Mouse (Mus musculus): ENCODE results near the gene Rcn3. TPM values are rescaled to one million over a fixed set of nuclear protein-coding genes. Genes with fewer than 3 reads are reported as not detected.

Gene Rcn3
- polyA plus RNA-seq, 1 experiment from 2014 or later = 245 TPM

GRCm38 (mm10) chr7:45091001-45091990 is 725 bp downstream of the Rcn3 start:
- peak; percentile 40 for ATAC-seq (ENCODE audit: insufficient number of reproducible peaks, low FRiP score, low TSS enrichment, low read depth)
- H3K27ac ChIP-seq (replicated peaks; ENCODE audit: low read depth, low read length) = peak overlapping the region; percentile 73; the same call in 1 of the 2 replicates
- 11% methylated on average over 35 of the region's 35 CpGs for WGBS

DNA sequence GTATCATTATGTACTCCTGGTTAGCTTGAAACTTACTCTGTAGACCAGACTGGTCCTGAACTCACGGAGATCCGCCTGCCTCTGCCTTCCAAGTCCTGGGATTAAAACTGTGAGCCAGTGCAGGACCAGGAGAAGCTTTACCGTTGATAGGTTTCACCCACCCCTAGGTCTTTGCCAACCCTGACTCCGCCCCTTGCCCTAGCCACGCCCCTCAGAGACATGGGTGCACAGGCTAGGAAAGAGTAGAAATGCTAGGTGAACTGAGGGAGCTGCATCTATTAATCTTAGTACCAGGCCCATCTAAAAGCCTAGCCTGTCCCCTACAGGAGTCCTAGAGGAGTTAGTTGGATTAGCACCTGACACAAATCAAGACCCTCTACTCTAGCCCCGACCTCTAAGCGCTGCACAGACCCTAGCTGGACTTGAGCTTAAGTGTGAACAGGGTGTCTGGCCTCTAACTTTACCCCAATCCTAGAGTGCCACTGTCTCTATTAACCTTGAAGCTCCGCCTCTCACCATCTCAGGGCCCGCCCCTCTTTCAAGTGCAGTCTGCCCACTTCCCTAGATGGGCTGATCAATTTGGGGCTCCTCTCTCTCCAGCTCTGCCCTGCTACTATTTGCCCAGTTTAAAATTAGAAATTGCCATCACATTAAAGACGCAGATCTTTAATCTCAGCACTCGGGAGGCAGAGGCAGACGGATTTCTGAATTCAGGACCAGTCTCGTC is 1.6 kb downstream of the Rcn3 start:
- Histone ChIP-seq H3K27me3 (ENCODE audit: control insufficient read depth, insufficient read depth, low read length) (no peaks in the 10 kb centered on the region), H3K9me3 (ENCODE audit: control insufficient read depth, low read length) (no peaks in the 10 kb centered on the region), H3K4me2 (ENCODE audit: low read depth, severe bottlenecking) (peak overlapping the region; percentile 72), H3K9ac (ENCODE audit: low read length) (no peak overlapping the region), H3K36me3 (ENCODE audit: control insufficient read depth, insufficient read depth, low read length) (peaks cover 19% of the 10 kb centered on the region), H3K4me1 (ENCODE audit: control insufficient read depth, insufficient read depth, low read length) (peaks cover 20% of the 10 kb centered on the region), H3K4me3 (ENCODE audit: low read depth, low read length) (peak overlapping the region; percentile 65), H3K27ac (replicated peaks; ENCODE audit: low read depth, low read length) (no peak overlapping the region)
- DNase-seq (ENCODE audit: low spot score) = no peak
- ATAC-seq (ENCODE audit: insufficient number of reproducible peaks, low FRiP score, low TSS enrichment, low read depth) = no peak
- 82% methylated on average over 13 of the region's 13 CpGs for WGBS

More at GRCm38 (mm10) chr7:45091001-45091990, 725 bp downstream of the Rcn3 start:
- peak overlapping the region; percentile 82 for H3K9ac ChIP-seq (ENCODE audit: low read length)
- peak; percentile 62 for DNase-seq (ENCODE audit: low spot score)
- no peaks in the 10 kb centered on the region for H3K27me3 ChIP-seq (ENCODE audit: control insufficient read depth, insufficient read depth, low read length)
- H3K9me3 ChIP-seq (ENCODE audit: control insufficient read depth, low read length) = no peaks in the 10 kb centered on the region
- peak overlapping the region; percentile 72 for H3K4me2 ChIP-seq (ENCODE audit: low read depth, severe bottlenecking)
- H3K4me1 ChIP-seq (ENCODE audit: control insufficient read depth, insufficient read depth, low read length) = peaks cover 20% of the 10 kb centered on the region
- peak overlapping the region; percentile 65 for H3K4me3 ChIP-seq (ENCODE audit: low read depth, low read length)
- H3K36me3 ChIP-seq (ENCODE audit: control insufficient read depth, insufficient read depth, low read length) = peaks cover 16% of the 10 kb centered on the region

DNA sequence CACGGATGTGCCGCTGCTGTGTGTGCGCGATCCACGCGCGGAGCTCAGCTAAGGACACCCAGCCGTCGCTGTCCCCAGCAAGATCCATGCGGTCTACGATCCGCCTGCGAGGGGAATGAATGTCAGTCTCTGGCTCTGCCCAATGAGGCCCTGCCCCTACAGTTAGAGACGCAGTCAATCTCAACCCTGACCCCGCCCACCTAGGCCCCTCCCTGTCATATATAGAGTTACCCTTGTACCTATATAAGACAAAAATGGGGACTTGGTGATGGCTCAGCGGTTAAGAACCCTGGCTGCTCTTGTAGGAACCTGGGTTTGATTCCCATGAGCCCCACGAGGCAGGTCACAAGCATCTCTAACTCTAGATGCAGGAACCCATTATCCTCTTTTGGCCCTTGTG is 3.4 kb downstream of the Rcn3 start:
- H3K4me1 ChIP-seq (ENCODE audit: control insufficient read depth, insufficient read depth, low read length) = peaks cover 13% of the 10 kb centered on the region
- peaks cover 23% of the 10 kb centered on the region for H3K36me3 ChIP-seq (ENCODE audit: control insufficient read depth, insufficient read depth, low read length)
- H3K27me3 ChIP-seq (ENCODE audit: control insufficient read depth, insufficient read depth, low read length) = no peaks in the 10 kb centered on the region
- no peak overlapping the region for H3K4me2 ChIP-seq (ENCODE audit: low read depth, severe bottlenecking)
- ATAC-seq (ENCODE audit: insufficient number of reproducible peaks, low FRiP score, low TSS enrichment, low read depth) = no peak
- 95% methylated on average over 17 of the region's 17 CpGs for WGBS
- H3K27ac ChIP-seq (replicated peaks; ENCODE audit: low read depth, low read length) = no peak overlapping the region
- no peak overlapping the region for H3K4me3 ChIP-seq (ENCODE audit: low read depth, low read length)
- H3K9me3 ChIP-seq (ENCODE audit: control insufficient read depth, low read length) = no peaks in the 10 kb centered on the region
- no peak overlapping the region for H3K9ac ChIP-seq (ENCODE audit: low read length)
- DNase-seq (ENCODE audit: low spot score) = no peak

- WGBS = 81% methylated on average over 4 of the region's 4 CpGs
- peaks cover 23% of the 10 kb centered on the region for H3K36me3 ChIP-seq (ENCODE audit: control insufficient read depth, insufficient read depth, low read length)
- no peak overlapping the region for H3K4me2 ChIP-seq (ENCODE audit: low read depth, severe bottlenecking)
- ATAC-seq (ENCODE audit: insufficient number of reproducible peaks, low FRiP score, low TSS enrichment, low read depth) (no peak), DNase-seq (ENCODE audit: low spot score) (no peak)
- no peak overlapping the region for H3K27ac ChIP-seq (replicated peaks; ENCODE audit: low read depth, low read length)
- H3K27me3 ChIP-seq (ENCODE audit: control insufficient read depth, insufficient read depth, low read length) = no peaks in the 10 kb centered on the region
- no peaks in the 10 kb centered on the region for H3K9me3 ChIP-seq (ENCODE audit: control insufficient read depth, low read length)
- peaks cover 10% of the 10 kb centered on the region; the same call in 1 of the 2 replicates for H3K4me1 ChIP-seq (ENCODE audit: control insufficient read depth, insufficient read depth, low read length)
- H3K4me3 ChIP-seq (ENCODE audit: low read depth, low read length) = no peak overlapping the region
- H3K9ac ChIP-seq (ENCODE audit: low read length) = no peak overlapping the region
These were observed 5.9 kb downstream of the Rcn3 start for GRCm38 (mm10) chr7:45086084-45086483.

GRCm38 (mm10) chr7:45083300-45083890 is 8.6 kb downstream of the Rcn3 start:
- Histone ChIP-seq H3K4me2 (ENCODE audit: low read depth, severe bottlenecking) (no peak overlapping the region), H3K27ac (replicated peaks; ENCODE audit: low read depth, low read length) (no peak overlapping the region), H3K9me3 (ENCODE audit: control insufficient read depth, low read length) (no peaks in the 10 kb centered on the region), H3K9ac (ENCODE audit: low read length) (no peak overlapping the region; the same call in 1 of the 2 replicates), H3K4me3 (ENCODE audit: low read depth, low read length) (no peak overlapping the region), H3K27me3 (ENCODE audit: control insufficient read depth, insufficient read depth, low read length) (no peaks in the 10 kb centered on the region), H3K4me1 (ENCODE audit: control insufficient read depth, insufficient read depth, low read length) (0 out of 2 replicates have a peak, but pooled peaks cover 6% of the 10 kb centered on the region), H3K36me3 (ENCODE audit: control insufficient read depth, insufficient read depth, low read length) (peaks cover 20% of the 10 kb centered on the region)
- no peak for DNase-seq (ENCODE audit: low spot score)
- no peak for ATAC-seq (ENCODE audit: insufficient number of reproducible peaks, low FRiP score, low TSS enrichment, low read depth)
- 84% methylated on average over 22 of the region's 22 CpGs for WGBS

DNA sequence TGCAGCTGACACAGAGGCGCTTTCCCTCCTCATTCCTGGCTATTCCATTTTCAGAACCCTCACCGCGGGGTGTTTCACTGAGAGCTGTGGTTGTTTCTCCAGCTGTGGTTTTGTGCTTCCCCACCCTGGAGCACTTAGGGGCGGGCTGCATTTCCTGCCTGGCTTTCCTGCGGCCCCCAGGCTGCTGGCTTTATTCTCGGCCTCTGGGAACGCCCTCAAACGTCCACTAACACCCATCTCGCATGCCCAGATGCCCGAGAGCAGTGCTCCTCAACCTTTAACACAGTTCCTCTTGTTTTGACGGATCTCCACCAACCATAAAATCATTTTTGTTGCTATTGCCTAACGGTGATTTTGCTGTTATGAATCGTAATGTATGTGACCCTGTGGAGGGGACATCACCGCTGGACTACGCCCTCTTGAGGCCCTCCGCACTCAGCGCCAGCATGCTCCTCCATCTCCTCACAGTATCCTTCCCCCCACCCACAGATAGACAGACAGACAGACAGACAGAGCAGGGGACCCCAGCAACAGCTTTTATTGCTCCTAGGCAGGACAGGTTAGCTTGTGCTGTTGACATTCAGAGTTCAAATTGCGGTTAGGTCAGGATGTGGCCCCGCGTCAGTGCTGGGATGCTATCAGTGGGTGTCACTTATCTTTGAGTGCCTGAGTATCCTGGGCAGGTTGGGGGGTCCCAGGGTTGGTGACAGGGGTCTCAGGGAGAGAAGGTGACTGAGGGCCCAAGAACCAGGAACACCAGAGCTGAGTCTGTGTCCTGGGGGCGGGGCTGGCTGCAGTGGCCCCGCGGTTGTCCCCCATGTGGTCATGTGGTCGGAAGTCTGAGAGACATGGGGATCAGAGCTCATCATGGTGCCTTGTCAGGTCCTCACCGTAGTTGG is 9.4 kb downstream of the Rcn3 start:
- Histone ChIP-seq H3K9me3 (ENCODE audit: control insufficient read depth, low read length) (no peaks in the 10 kb centered on the region), H3K27me3 (ENCODE audit: control insufficient read depth, insufficient read depth, low read length) (no peaks in the 10 kb centered on the region), H3K4me3 (ENCODE audit: low read depth, low read length) (no peak overlapping the region), H3K9ac (ENCODE audit: low read length) (peak overlapping the region; percentile 22), H3K4me1 (ENCODE audit: control insufficient read depth, insufficient read depth, low read length) (0 out of 2 replicates have a peak, but pooled peaks cover 6% of the 10 kb centered on the region), H3K36me3 (ENCODE audit: control insufficient read depth, insufficient read depth, low read length) (peaks cover 16% of the 10 kb centered on the region), H3K4me2 (ENCODE audit: low read depth, severe bottlenecking) (no peak overlapping the region), H3K27ac (replicated peaks; ENCODE audit: low read depth, low read length) (peak overlapping the region; percentile 42; the same call in 1 of the 2 replicates)
- ATAC-seq (ENCODE audit: insufficient number of reproducible peaks, low FRiP score, low TSS enrichment, low read depth) (no peak), DNase-seq (ENCODE audit: low spot score) (no peak)
- 74% methylated on average over 25 of the region's 25 CpGs for WGBS

DNA sequence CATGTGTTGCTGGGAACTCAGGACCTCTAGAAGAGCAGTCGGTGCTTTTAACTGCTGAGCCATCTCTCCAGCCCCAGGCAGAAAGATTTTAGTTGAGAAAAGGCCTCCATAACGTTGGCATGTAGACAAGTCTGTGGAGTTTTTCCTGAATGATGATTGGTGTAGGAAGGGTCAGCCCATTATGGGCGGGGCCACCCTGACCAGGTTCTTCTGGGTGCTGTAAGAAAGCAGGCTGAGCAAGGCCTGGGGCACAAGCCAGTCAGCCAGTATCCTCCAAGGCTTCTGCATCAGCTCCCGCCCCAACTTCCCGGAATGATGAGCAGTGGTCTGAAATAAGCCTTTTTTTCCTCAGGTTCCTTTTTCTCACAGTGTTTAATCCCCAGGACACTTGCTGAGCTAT is 11.0 kb downstream of the Rcn3 start:
- no peak overlapping the region for H3K4me3 ChIP-seq (ENCODE audit: low read depth, low read length)
- DNase-seq (ENCODE audit: low spot score) (no peak), ATAC-seq (ENCODE audit: insufficient number of reproducible peaks, low FRiP score, low TSS enrichment, low read depth) (no peak)
- H3K4me1 ChIP-seq (ENCODE audit: control insufficient read depth, insufficient read depth, low read length) = 0 out of 2 replicates have a peak, but pooled peaks cover 6% of the 10 kb centered on the region
- WGBS = 53% methylated on average over 5 of the region's 5 CpGs
- no peak overlapping the region for H3K27ac ChIP-seq (replicated peaks; ENCODE audit: low read depth, low read length)
- H3K4me2 ChIP-seq (ENCODE audit: low read depth, severe bottlenecking) = no peak overlapping the region
- H3K9me3 ChIP-seq (ENCODE audit: control insufficient read depth, low read length) = no peaks in the 10 kb centered on the region
- no peak overlapping the region for H3K9ac ChIP-seq (ENCODE audit: low read length)
- H3K27me3 ChIP-seq (ENCODE audit: control insufficient read depth, insufficient read depth, low read length) = no peaks in the 10 kb centered on the region
- peaks cover 7% of the 10 kb centered on the region; the same call in 1 of the 2 replicates for H3K36me3 ChIP-seq (ENCODE audit: control insufficient read depth, insufficient read depth, low read length)
